ENCODE assay signal across 8 mouse cellular contexts in the genomic region with DNA sequence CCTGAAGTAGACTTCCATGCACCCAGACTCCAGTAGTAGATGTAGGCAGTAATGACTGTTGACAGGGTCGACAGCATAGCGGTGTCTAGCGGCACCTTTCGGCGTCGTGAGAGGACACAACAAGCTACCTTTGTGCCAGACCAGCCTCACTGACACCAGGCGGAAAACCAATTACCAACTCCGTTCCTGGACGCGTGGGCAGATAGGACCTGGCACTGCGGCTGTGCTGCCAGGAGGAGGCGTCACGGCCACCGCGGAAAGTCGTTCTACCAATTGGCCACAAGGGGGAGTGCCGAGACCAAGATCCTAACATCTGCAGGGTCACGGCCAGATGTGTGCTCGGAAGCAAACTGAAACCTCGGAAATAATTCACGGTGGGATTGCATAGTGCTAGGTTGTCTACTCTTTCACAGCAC. TPM values are rescaled to one million over a fixed set of nuclear protein-coding genes. Genes with fewer than 3 reads are reported as not detected.
DNase-seq lines count a peak whose midpoint lies in the region; ATAC-seq and TF ChIP-seq lines count a peak whose summit lies in the region.

No protein-coding gene starts in this region.

- ATAC-seq in embryonic facial prominence, embryonic 12.5 days (ENCODE audit: insufficient number of reproducible peaks, insufficient read depth, low FRiP score, low TSS enrichment), result peak; percentile 69; the same call in 1 of the 2 replicates
- ATAC-seq in limb, embryonic 12.5 days (ENCODE audit: insufficient number of reproducible peaks, insufficient read depth, low FRiP score, low TSS enrichment, low read depth), result peak; percentile 81
- peak; percentile 34; the same call in 1 of the 2 replicates for ATAC-seq in midbrain, embryonic 14.5 days (ENCODE audit: low FRiP score, low TSS enrichment)

- H3K79me2 ChIP-seq in heart, adult 2 months (replicated peaks; ENCODE audit: control insufficient read depth, insufficient read depth, low read length), result no peaks in the 10 kb centered on the region

- no peak overlapping the region for H3K27ac ChIP-seq in embryonic facial prominence, embryonic 12.5 days
- no peak overlapping the region for H3K27ac ChIP-seq in heart, adult 2 months
- no peak overlapping the region for H3K27ac ChIP-seq in limb, embryonic 12.5 days
- no peak overlapping the region for H3K27ac ChIP-seq in midbrain, embryonic 14.5 days (replicated peaks; ENCODE audit: low read depth, low read length)

- peak overlapping the region; percentile 46 for H3K4me2 ChIP-seq in embryonic facial prominence, embryonic 12.5 days (replicated peaks)
- H3K4me2 ChIP-seq in limb, embryonic 12.5 days, result peak overlapping the region; percentile 54
- peak overlapping the region; percentile 33 for H3K4me2 ChIP-seq in midbrain, embryonic 14.5 days (ENCODE audit: low read length)

- intact Hi-C loops in heart, adult 2 months (cut with DNase I), result loop anchor here (1.0 to 5.0 kb wide), 3 partner anchors 62 to 280 kb away; no protein-coding TSS in a partner anchor

- DNase-seq in 3134 (ENCODE audit: extremely low read depth, insufficient read length, low spot score), result peak; percentile 79
- DNase-seq in adrenal gland, postnatal 10 days, result peak; percentile 89
- DNase-seq in heart, adult 2 months, result peak; percentile 81 to 87
- peak; percentile 67 to 84 for DNase-seq in kidney, adult 8-10 months
- DNase-seq in midbrain, embryonic 14.5 days, result peak; percentile 86
- peak; percentile 59 to 81 for DNase-seq in spleen, adult 18-20 months

- TF ChIP-seq CTCF in heart, adult 2 months (IDR thresholded peaks at IDR 0.05), result no peak; the same call in none of the 2 replicates

- H3K36me3 ChIP-seq in embryonic facial prominence, embryonic 12.5 days, result no peaks in the 10 kb centered on the region
- H3K36me3 ChIP-seq in heart, adult 2 months (ENCODE audit: control insufficient read depth, insufficient read depth, low read length), result no peaks in the 10 kb centered on the region
- no peaks in the 10 kb centered on the region for H3K36me3 ChIP-seq in limb, embryonic 12.5 days
- no peaks in the 10 kb centered on the region for H3K36me3 ChIP-seq in midbrain, embryonic 14.5 days (ENCODE audit: control insufficient read depth, insufficient read depth, low read length)

- no peak overlapping the region for H3K9ac ChIP-seq in embryonic facial prominence, embryonic 12.5 days
- H3K9ac ChIP-seq in heart, adult 2 months (ENCODE audit: low read depth, low read length), result no peak overlapping the region
- H3K9ac ChIP-seq in limb, embryonic 12.5 days (replicated peaks), result no peak overlapping the region
- no peak overlapping the region for H3K9ac ChIP-seq in midbrain, embryonic 14.5 days (replicated peaks; ENCODE audit: low read length)

- peak; percentile 93 for TF ChIP-seq EP300 in heart, adult 2 months (IDR thresholded peaks at IDR 0.05; ENCODE audit: insufficient read depth, low read depth, low read length)

- under 1% methylated on average over 21 of the region's 21 CpGs for WGBS in embryonic facial prominence, embryonic 12.5 days
- WGBS in heart, adult 2 months, result 2% methylated on average over 21 of the region's 21 CpGs
- WGBS in limb, embryonic 12.5 days, result 1% methylated on average over 21 of the region's 21 CpGs
- 2% methylated on average over 21 of the region's 21 CpGs for WGBS in midbrain, embryonic 14.5 days

- 0 out of 2 replicates have a peak, but pooled peaks cover 8% of the 10 kb centered on the region for H3K27me3 ChIP-seq in embryonic facial prominence, embryonic 12.5 days
- H3K27me3 ChIP-seq in heart, adult 2 months (ENCODE audit: control insufficient read depth, insufficient read depth, low read length), result no peaks in the 10 kb centered on the region
- H3K27me3 ChIP-seq in limb, embryonic 12.5 days, result peaks cover 26% of the 10 kb centered on the region
- peaks cover 11% of the 10 kb centered on the region for H3K27me3 ChIP-seq in midbrain, embryonic 14.5 days (ENCODE audit: control insufficient read depth, insufficient read depth, low read length)

- peaks cover 6% of the 10 kb centered on the region; the same call in 1 of the 2 replicates for H3K4me1 ChIP-seq in embryonic facial prominence, embryonic 12.5 days
- peaks cover 1% of the 10 kb centered on the region; the same call in 1 of the 2 replicates for H3K4me1 ChIP-seq in heart, adult 2 months (ENCODE audit: control insufficient read depth, insufficient read depth, low read length)
- H3K4me1 ChIP-seq in limb, embryonic 12.5 days (replicated peaks), result peaks cover 19% of the 10 kb centered on the region; the same call in 1 of the 2 replicates
- 0 out of 2 replicates have a peak, but pooled peaks cover 4% of the 10 kb centered on the region for H3K4me1 ChIP-seq in midbrain, embryonic 14.5 days (ENCODE audit: control insufficient read depth, insufficient read depth, low read length)

- no peaks in the 10 kb centered on the region for H3K9me3 ChIP-seq in embryonic facial prominence, embryonic 12.5 days
- no peaks in the 10 kb centered on the region for H3K9me3 ChIP-seq in limb, embryonic 12.5 days
- H3K9me3 ChIP-seq in midbrain, embryonic 14.5 days (ENCODE audit: control insufficient read depth, low read length), result no peaks in the 10 kb centered on the region

- H3K4me3 ChIP-seq in embryonic facial prominence, embryonic 12.5 days, result 0 out of 2 replicates have a peak overlapping the region, but pooled peaks have one; percentile 10
- peak overlapping the region; percentile 42 for H3K4me3 ChIP-seq in heart, adult 2 months
- H3K4me3 ChIP-seq in limb, embryonic 12.5 days (replicated peaks), result peak overlapping the region; percentile 22
- no peak overlapping the region for H3K4me3 ChIP-seq in midbrain, embryonic 14.5 days (replicated peaks; ENCODE audit: low read depth, low read length)

- TF ChIP-seq POLR2A in heart, adult 2 months (IDR thresholded peaks at IDR 0.05; ENCODE audit: insufficient read depth, low read depth, low read length), result no peak

RNA-seq across cellular contexts. Expression of gene Cpn2, which starts 15.3 kb away (rescaled TPM):
- 10 to 100 TPM; 19.5 to 28.3 TPM for total RNA-seq in adrenal gland, postnatal 10 days (2021)
- polyA plus RNA-seq in embryonic facial prominence, embryonic 12.5 days (2016; fragmentation: Nextera tagmentation; extraction: Ambion mirVana), result not detected in 2 replicates
- total RNA-seq in heart, adult 2 months (2021), result under 1 TPM; 0.10 to 0.11 TPM
- polyA plus RNA-seq in heart, adult 2 months (2012; rRNA removed), result 0.64 and 0.88 TPM in 2 replicates
- not detected in 2 replicates for polyA plus RNA-seq in limb, embryonic 12.5 days (2016; fragmentation: Nextera tagmentation; extraction: Ambion mirVana)
- polyA plus RNA-seq in midbrain, embryonic 14.5 days (2014; fragmentation: Nextera tagmentation; extraction: Ambion mirVana), result not detected in 2 replicates

RNA-seq across cellular contexts. Expression of gene Lrrc15, which starts 31.0 kb away (rescaled TPM):
- total RNA-seq in adrenal gland, postnatal 10 days (2021), result 1 to 10 TPM in 1 of 2 experiments, under 1 TPM in 1; 0.27 to 1.3 TPM
- polyA plus RNA-seq in embryonic facial prominence, embryonic 12.5 days (2016; fragmentation: Nextera tagmentation; extraction: Ambion mirVana), result 1.1 and 1.2 TPM in 2 replicates
- under 1 TPM; 0.07 to 0.08 TPM for total RNA-seq in heart, adult 2 months (2021)
- 0.06 and 0.09 TPM in 2 replicates for polyA plus RNA-seq in heart, adult 2 months (2012; rRNA removed)
- polyA plus RNA-seq in limb, embryonic 12.5 days (2016; fragmentation: Nextera tagmentation; extraction: Ambion mirVana), result 0.84 and 0.90 TPM in 2 replicates
- 0.13 and 0.43 TPM in 2 replicates for polyA plus RNA-seq in midbrain, embryonic 14.5 days (2014; fragmentation: Nextera tagmentation; extraction: Ambion mirVana)

RNA-seq across cellular contexts. Expression of gene Gp5, which starts 58.6 kb away (rescaled TPM):
- total RNA-seq in adrenal gland, postnatal 10 days (2021), result under 1 TPM; 0.51 to 0.73 TPM
- polyA plus RNA-seq in embryonic facial prominence, embryonic 12.5 days (2016; fragmentation: Nextera tagmentation; extraction: Ambion mirVana), result 1.7 and 1.9 TPM in 2 replicates
- total RNA-seq in heart, adult 2 months (2021), result 1 to 10 TPM in 1 of 2 experiments, under 1 TPM in 1; 0.39 to 2.3 TPM
- 0.61 and 1.5 TPM in 2 replicates for polyA plus RNA-seq in heart, adult 2 months (2012; rRNA removed)
- polyA plus RNA-seq in limb, embryonic 12.5 days (2016; fragmentation: Nextera tagmentation; extraction: Ambion mirVana), result 1.7 and 2.1 TPM in 2 replicates
- polyA plus RNA-seq in midbrain, embryonic 14.5 days (2014; fragmentation: Nextera tagmentation; extraction: Ambion mirVana), result 0.23 and 0.30 TPM in 2 replicates
